Mouse (Mus musculus): ENCODE data around the gene 1700029F12Rik.

- no peak for TF ChIP-seq CTCF (conservative IDR thresholded peaks at IDR 0.05; ENCODE audit: low read length)
- no peak for TF ChIP-seq NANOG (IDR thresholded peaks at IDR 0.05; ENCODE audit: borderline replicate concordance, low read length)
Observed at GRCm38 (mm10) chr13:97059746-97060145, 25.6 kb upstream of the 1700029F12Rik start.

Measured in E14TG2a.4 (cell line).